Mouse (Mus musculus): ENCODE data around the gene BC030867. TPM values are rescaled to one million over a fixed set of nuclear protein-coding genes. Genes with fewer than 3 reads are reported as not detected.

BC030867 gene
- total and polyA plus RNA-seq, 3 experiments: 20.0 to 51.7 (median 36.2) TPM

GRCm38 (mm10) chr11:102295598-102296471, 47.2 kb downstream of the BC030867 start:
- Histone ChIP-seq H3K4me1 (ENCODE audit: control insufficient read depth in 1 of 2, insufficient read depth in 2 of 2, low read length in 2 of 2) (peaks cover 2 to 14% of the 10 kb centered on the region in 2 experiments; a peak in 3 of 4 replicates), H3K9me3 (replicated peaks; ENCODE audit: insufficient read depth, low read length) (no peaks in the 10 kb centered on the region), H3K27me3 (ENCODE audit: control insufficient read depth in 1 of 2, insufficient read depth in 2 of 2, low read length in 2 of 2) (no peaks in the 10 kb centered on the region), H3K36me3 (ENCODE audit: control insufficient read depth in 1 of 2, insufficient read depth in 2 of 2, low read length in 2 of 2) (peaks cover 2 to 9% of the 10 kb centered on the region in 2 experiments; a peak in 3 of 4 replicates), H3K79me2 (ENCODE audit: control insufficient read depth, insufficient read depth, low read length, poor library complexity) (peaks cover 24% of the 10 kb centered on the region), H3K27ac (ENCODE audit: control insufficient read depth, low read depth, low read length) (peak overlapping the region; percentile 76), H3K4me3 (ENCODE audit: control insufficient read depth in 1 of 2, insufficient read depth in 1 of 2, low read depth in 2 of 2, low read length in 2 of 2) (peak overlapping the region; percentile 77 to 84), H3K9ac (ENCODE audit: control insufficient read depth, low read depth, low read length, poor library complexity, severe bottlenecking) (peak overlapping the region; percentile 74)
- DNase-seq (ENCODE audit: low read depth, low spot score): peak; percentile 71
- TF ChIP-seq MAX (IDR thresholded peaks at IDR 0.05; ENCODE audit: low read length) (no peak), MXI1 (IDR thresholded peaks at IDR 0.05; ENCODE audit: low read depth, low read length) (no peak; the same call in none of the 2 replicates), UBTF (IDR thresholded peaks at IDR 0.05; ENCODE audit: borderline replicate concordance, insufficient read depth, low read depth, low read length) (0 out of 2 replicates have a peak, but pooled peaks have one; percentile 39), RCOR1 (IDR thresholded peaks at IDR 0.05; ENCODE audit: low read depth, low read length) (no peak), USF1 (IDR thresholded peaks at IDR 0.05; ENCODE audit: low read depth, low read length) (no peak), GABPA (IDR thresholded peaks at IDR 0.05; ENCODE audit: low read depth, low read length) (no peak), CHD1 (IDR thresholded peaks at IDR 0.05; ENCODE audit: low read depth, low read length) (peak; percentile 62; the same call in 1 of the 2 replicates), SMC3 (IDR thresholded peaks at IDR 0.05; ENCODE audit: low read depth, low read length) (no peak), MEF2A (IDR thresholded peaks at IDR 0.05; ENCODE audit: extremely low read depth, insufficient replicate concordance, low read depth, low read length, poor library complexity, severe bottlenecking) (no peak), NELFE (IDR thresholded peaks at IDR 0.05; ENCODE audit: low read depth, low read length) (no peak; the same call in 1 of the 2 replicates), TCF12 (IDR thresholded peaks at IDR 0.05; ENCODE audit: low read depth, low read length) (no peak), ZMIZ1 (IDR thresholded peaks at IDR 0.05; ENCODE audit: low read depth, low read length) (0 out of 2 replicates have a peak, but pooled peaks have one; percentile 29), POLR2A (IDR thresholded peaks at IDR 0.05; ENCODE audit: control insufficient read depth in 1 of 2, insufficient read depth in 1 of 2, low read depth in 1 of 2, low read length in 2 of 2, poor library complexity in 1 of 2) (peak; percentile 20 to 32; a peak in 2 of 4 replicates), ZKSCAN1 (IDR thresholded peaks at IDR 0.05; ENCODE audit: low read depth, low read length) (no peak), POLR2AphosphoS2 (IDR thresholded peaks at IDR 0.05; ENCODE audit: low read length) (peak; percentile 49; the same call in 1 of the 2 replicates), SIN3A (IDR thresholded peaks at IDR 0.05; ENCODE audit: low read length) (peak; percentile 60), POLR2AphosphoS5 (IDR thresholded peaks at IDR 0.05; ENCODE audit: borderline replicate concordance, low read depth, low read length) (no peak), TAL1 (IDR thresholded peaks at IDR 0.05; ENCODE audit: low read length) (no peak), JUND (IDR thresholded peaks at IDR 0.05; ENCODE audit: low read depth, low read length) (no peak), BHLHE40 (IDR thresholded peaks at IDR 0.05; ENCODE audit: borderline replicate concordance, low read depth, low read length) (no peak), EP300 (IDR thresholded peaks at IDR 0.05; ENCODE audit: low read depth in 1 of 2, low read length in 2 of 2) (no peak), CTCF (IDR thresholded peaks at IDR 0.05 in 2 of 3, conservative IDR thresholded peaks at IDR 0.05 in 1 of 3; ENCODE audit: control insufficient read depth in 1 of 3, insufficient read depth in 1 of 3, low read depth in 2 of 3, low read length in 3 of 3, poor library complexity in 1 of 3, severe bottlenecking in 1 of 3) (no peak), HCFC1 (IDR thresholded peaks at IDR 0.05; ENCODE audit: low read depth, low read length) (peak; percentile 37), NRF1 (IDR thresholded peaks at IDR 0.05; ENCODE audit: insufficient read depth, low read depth, low read length, poor library complexity, severe bottlenecking) (no peak), ZC3H11A (IDR thresholded peaks at IDR 0.05; ENCODE audit: low read depth, low read length) (no peak), GATA1 (IDR thresholded peaks at IDR 0.05; ENCODE audit: low read depth, low read length) (no peak), MYC (IDR thresholded peaks at IDR 0.05; ENCODE audit: low read depth, low read length) (0 out of 2 replicates have a peak, but pooled peaks have one; percentile 1), USF2 (IDR thresholded peaks at IDR 0.05; ENCODE audit: borderline replicate concordance in 1 of 2, insufficient read depth in 1 of 2, low read depth in 1 of 2, low read length in 2 of 2) (no peak), E2F4 (IDR thresholded peaks at IDR 0.05; ENCODE audit: borderline replicate concordance, low read depth, low read length) (no peak), ZNF384 (IDR thresholded peaks at IDR 0.05; ENCODE audit: low read depth, low read length) (no peak), MAFK (IDR thresholded peaks at IDR 0.05; ENCODE audit: borderline replicate concordance, low read depth, low read length) (no peak), ELF1 (IDR thresholded peaks at IDR 0.05; ENCODE audit: low read depth, low read length) (peak; percentile 44), KAT2A (conservative IDR thresholded peaks at IDR 0.05; ENCODE audit: low read depth, low read length) (no peak), CHD2 (IDR thresholded peaks at IDR 0.05; ENCODE audit: low read length) (no peak), RAD21 (IDR thresholded peaks at IDR 0.05; ENCODE audit: low read depth, low read length) (no peak)
